Mouse (Mus musculus) kidney, adult 10 weeks (tissue): ENCODE measurements around the gene Gm20837. TPM values are rescaled to one million over a fixed set of nuclear protein-coding genes. Genes with fewer than 3 reads are reported as not detected.

Experiments
- polyA plus RNA-seq: library from polyadenylated mRNA; stranded (reverse); fragments of 350-450 nt; fragmentation: Illumina TruSeq; extraction: RNeasy Lipid Tissue Mini Kit (QIAGEN cat#74804); gene quantifications from one replicate; pipeline ENCODE4 v1.2.3, GENCODE M21; 2014; ENCODE audit warnings: low read depth, low replicate concordance

The Gm20837 gene
- not detected for polyA plus RNA-seq

GRCm38 (mm10) chrY:90400948-90401347, at the start of gene Gm20837:
Gene Gm20837 (plus strand): TSS chrY:90401248.

